Mouse (Mus musculus) mouse trophoblast stem cell (cell line): ENCODE measurements around the gene a.

ENCODE experiments used
- in situ Hi-C, 2 experiments: fragments of 300-500 bp; cut with MseI, MboI; formaldehyde crosslinking; loops; 2 replicates in 1 of 2; 3 replicates in 1 of 2; pipeline ENCODE4 v1.15.1; 2025

a gene

DNA sequence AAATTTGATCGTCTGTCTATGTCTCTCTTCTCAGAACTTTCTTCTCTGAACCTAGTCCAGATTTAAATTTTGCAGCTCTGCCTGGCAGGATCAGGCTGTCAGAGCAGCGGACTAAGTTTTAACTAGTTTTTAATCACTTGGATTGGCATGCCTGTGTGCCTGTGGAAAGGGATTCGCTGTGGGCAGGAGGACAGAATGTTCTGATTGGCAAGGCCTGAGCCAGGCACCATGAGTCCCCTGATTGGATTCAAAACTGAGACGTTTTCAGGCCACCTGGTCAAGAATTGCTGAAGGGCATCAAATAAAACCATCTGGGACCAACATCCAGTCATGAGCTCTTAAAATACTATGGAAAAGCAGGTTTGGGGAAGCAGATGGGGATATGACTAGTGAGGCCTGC is 8.8 kb upstream of the a start:
- in situ Hi-C loops: no loop called here

DNA sequence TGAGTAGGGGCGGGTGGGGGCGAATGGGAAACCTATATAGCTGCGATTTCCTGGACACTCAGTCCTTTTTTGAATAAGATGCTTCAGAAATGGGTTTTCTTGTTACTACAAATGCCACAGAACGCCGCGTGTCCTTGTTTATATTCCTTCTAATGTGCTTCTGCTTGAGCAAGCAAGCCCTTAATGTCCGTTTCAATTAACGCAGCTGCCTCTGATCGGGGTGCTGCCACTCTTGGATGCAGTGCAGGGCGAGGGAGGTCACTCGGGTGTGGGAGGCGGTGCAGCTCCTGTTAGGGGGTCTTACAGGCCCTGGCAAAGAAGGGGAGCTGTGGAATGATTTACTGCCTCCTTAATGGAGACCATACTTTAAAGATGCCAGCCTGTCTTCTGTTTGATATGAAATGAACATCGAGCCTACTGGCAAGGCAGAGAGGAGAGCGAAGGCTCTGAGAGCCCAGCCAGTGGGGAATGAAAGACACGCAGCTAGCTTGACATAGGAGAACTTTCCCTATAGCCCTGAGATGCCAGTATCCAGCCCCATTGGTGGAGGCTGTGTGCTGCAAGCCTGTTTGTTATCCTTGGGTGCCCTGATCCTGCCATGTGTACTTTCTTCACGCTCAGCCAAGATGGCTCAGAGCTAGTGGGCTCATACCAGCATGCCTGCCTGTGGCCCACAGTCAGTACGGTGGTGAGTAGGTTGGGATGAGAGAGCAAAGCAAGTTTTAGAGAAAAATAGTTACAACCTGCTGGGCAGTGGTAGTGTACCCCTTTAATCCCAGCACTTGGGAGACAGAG is 8.1 kb upstream of the a start:
- in situ Hi-C loops: no loop called here

DNA sequence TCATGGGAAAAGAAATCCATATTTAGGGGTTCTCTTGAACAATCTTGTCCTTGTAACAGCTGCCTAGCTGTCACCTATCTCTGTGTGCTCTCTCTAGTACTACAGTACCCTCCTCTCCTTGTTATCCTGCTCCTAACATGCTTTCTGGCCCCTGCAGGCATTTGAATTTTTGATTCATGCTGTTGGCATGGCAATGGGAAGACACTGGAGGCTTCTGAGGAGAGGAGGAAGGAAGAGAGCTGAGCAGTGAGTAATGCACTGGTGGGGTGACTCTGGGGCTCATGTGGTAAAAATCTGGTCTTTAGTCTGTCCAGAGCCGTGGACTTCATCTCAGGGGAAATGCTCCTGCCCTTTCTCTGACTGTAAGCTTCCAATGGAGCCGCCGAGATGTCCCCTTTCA is 5.9 kb upstream of the a start:
- in situ Hi-C loops: no loop called here

- in situ Hi-C loops: no loop called here
Observed at GRCm38 (mm10) chr2:154786187-154786586, 5.0 kb upstream of the a start.

- in situ Hi-C loops: no loop called here
Observed at GRCm38 (mm10) chr2:154786776-154787175, 4.4 kb upstream of the a start.

DNA sequence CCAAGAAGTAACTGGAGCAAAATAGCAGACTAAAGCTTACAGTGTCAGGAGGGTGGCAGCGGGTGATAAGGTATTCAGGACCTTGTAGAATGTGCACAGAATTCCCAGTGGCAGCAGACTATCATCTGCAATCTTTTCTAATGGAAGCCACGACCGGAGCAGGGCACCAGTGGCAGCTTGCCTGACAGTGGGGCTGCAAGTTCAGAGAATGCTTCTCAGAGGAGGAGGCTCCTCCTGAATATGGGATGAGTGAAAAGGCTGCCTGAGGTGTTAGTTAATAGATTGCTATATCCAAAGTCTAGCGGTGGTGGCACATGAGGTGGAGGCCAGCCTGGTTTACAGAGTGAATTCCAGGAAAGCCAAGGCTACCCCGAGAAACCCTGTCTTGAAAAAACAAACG is 1.8 kb upstream of the a start:
- in situ Hi-C loops: no loop called here

DNA sequence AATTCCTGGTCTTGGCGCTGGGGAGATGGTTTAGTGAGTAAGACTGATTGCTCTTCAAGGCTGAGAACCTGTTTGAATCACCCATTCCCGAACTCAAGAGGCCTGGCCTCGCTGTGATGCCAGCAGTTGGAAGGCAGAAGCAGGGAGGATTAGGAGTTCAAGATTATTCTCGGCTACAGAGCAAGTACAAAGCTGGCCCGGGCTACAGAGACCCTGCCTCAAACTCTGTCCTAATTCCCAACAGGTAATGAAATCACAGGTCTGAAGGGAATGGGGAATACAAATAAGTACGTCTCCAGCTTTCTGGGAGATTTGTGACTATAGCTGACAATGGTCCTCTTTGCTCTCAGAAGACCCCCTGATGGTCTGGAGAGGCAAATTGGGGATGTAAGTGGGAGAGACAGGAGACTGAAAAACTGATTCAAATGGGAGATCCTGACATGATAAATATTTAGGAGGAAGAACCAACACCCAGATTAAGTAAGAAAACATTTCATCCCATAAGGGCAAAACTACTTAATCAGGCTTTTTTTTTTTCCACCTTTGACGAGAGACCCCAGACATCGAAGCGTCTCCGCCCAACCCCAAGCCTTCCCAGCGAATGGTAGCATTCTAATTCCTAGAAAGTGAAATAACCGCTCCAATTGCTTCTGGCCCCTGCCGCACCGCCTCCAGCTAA is 1.1 kb upstream of the a start:
- in situ Hi-C loops: no loop called here

DNA sequence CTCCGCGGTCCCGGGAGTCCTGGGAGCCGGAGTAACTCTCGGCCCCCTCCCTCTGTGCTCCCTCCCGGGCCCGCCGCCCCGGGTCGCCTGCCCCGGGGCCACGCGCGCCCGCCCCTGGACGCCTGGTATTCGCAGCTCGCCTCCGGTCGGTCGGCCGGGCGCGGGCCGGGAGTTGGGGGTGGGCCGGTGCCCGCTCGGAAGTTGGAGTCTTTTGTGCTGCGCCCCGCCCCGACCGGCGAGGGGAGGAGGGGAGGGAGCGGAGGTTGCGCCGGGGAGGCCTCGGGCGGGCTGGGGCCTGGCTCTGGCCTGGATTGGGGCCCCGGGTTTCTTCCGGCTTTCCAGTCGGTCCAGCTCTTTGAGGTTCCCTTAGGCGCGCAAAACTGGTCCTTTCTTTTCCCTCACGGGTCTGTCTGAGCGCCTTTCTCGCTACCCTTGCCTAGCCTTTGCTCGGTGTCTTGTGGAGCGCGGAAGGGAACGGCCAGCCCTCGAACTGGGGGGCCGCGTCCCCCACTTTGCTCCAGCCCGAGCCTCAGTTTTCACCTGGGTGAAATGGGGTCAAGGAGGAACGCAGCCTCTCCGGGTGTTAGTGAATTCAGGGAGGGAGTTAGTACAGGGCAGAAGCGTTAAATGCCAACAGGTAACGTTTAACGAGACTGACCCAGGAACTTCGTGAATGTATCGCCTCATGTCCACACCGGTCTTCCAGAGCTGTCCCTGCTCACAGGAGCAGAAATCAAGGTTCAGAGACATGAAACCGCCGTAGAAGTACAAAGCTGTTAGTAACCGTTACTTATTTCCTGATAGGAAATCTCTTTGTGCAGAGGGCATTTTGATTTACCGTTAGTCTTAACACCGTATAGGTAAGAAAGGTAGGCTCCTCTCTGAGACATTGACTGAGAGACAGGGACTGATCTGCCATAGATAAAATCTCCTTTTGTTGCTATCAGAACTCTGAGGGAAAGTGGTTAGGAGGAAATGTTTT is 750 bp downstream of the a start:
- in situ Hi-C loops: no loop called here

- in situ Hi-C loops: no loop called here
Observed at GRCm38 (mm10) chr2:154803372-154803771, 12.2 kb downstream of the a start.

- in situ Hi-C loops: no loop called here
Observed at GRCm38 (mm10) chr2:154803845-154804244, 12.6 kb downstream of the a start.

- in situ Hi-C loops: no loop called here
Observed at GRCm38 (mm10) chr2:154807689-154808088, 16.5 kb downstream of the a start.

DNA sequence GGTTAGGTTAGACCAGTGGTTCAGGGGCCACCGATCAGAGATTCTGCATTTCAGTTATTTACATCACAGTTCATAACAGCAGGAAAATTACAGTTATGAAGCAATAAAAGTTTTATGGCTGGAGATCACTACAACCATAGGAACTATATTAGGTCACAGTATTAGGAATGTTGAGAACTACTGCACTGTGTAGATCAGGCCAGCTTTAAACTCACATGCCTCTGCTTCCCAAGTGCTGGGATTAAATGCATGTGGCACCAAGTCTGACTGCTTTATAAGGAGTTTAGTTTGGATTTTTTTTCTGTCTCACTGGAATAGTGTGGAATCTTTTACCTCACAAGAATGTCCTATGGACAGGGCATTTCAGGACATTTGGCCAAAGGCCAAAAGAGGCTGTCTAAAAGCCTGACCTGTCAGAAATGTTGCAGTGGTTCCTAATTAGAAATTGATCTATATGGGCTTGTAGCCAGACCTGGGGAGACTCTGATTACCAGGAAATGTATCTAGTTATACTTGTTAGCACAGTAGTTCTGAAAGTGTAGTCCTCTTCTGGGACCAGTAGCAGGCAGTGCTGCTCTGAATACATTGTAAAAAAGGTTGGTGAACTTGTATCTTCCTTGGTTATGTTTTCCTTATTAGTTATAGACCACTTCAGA is 18.0 kb downstream of the a start:
- in situ Hi-C loops: no loop called here

DNA sequence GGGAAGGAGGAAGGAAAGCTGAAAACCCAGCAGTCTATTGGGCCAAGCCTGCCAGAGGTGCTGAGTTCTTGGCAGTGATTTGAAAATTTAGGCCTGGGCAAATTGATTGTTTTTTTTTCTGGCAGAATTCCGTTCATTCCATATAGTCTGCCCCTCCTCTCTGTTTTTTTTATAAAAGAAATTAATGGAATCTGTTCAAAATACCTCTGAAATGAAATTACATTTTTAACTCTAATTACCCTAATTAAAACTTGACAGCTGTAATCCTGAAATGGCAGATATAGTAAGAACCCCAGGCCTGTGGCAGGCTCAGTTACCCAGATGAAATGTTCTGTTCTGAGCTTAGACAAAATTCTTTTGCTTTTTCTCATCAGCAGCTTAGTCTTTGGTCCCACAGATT is 19.6 kb downstream of the a start:
- in situ Hi-C loops: no loop called here

- in situ Hi-C loops: no loop called here
Observed at GRCm38 (mm10) chr2:154813426-154813825, 22.2 kb downstream of the a start.

DNA sequence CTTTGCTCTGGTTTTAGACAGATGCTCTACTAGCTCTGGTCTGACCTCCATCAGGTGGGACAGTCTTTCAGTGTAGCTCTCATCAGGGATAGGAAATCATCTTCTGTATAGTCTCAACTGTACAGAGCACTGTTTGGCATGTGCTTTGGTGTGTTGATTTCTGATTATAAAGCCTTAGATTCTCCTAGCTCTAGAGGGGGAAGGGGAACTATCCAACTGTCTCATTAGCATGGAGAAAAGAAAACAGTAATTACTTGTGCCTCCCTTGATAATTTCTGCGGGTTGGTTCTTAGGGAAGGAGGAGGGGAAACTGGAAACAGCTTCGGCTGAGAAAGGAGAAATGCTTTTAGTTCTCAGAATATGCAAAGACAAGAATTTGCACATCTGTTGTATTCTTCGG is 25.9 kb downstream of the a start:
- in situ Hi-C loops: no loop called here

GRCm38 (mm10) chr2:154817788-154818187 is 26.6 kb downstream of the a start:
- in situ Hi-C loops: no loop called here

DNA sequence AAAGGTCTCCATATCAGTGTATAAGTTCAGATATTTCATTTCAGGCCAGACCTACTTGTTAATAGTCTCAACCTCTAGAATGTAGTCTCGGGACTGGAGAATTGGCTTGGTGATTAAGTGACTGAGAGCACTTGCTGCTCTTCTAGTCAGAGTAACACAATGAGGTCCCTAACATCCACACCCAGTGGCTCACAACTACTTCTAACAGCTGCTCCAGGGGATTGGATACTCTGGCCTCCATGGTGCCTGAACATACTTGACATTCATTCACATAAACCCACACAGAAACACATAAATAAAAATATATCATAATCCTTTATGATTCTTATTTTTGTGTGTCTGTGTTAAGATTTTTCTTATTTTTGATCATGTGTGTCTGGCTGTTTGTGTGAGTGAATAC is 27.4 kb downstream of the a start:
- in situ Hi-C loops: no loop called here

GRCm38 (mm10) chr2:154820346-154820745 is 29.1 kb downstream of the a start:
- in situ Hi-C loops: no loop called here

- in situ Hi-C loops: no loop called here
Observed at GRCm38 (mm10) chr2:154826054-154826538, 34.9 kb downstream of the a start.

- in situ Hi-C loops: no loop called here
Observed at GRCm38 (mm10) chr2:154827521-154827920, 36.3 kb downstream of the a start.

DNA sequence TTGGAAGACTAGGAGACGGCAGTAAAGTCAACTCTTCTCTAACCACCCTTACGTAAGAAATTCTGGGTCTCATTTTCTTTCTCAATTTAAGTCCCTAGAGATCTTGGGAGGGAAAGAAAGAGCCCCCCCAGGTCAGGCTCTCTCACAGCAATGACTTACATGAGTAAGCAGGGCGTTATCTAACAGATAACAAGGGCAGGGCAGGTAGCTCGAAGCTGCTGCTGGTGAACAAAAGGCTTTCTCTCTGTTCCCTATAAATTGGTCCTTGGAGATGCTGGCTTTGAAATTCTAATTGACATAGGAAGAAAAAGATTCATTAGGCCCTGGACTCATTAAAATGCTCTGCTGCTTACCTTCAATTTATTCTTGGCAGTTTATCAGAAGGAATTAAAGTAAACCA is 41.3 kb downstream of the a start:
- in situ Hi-C loops: no loop called here
